Mouse (Mus musculus) midbrain, embryonic 14.5 days (tissue): Measurements from ENCODE around the gene Mgat5. TPM values are rescaled to one million over a fixed set of nuclear protein-coding genes. Genes with fewer than 3 reads are reported as not detected.

ENCODE experiments used
- ATAC-seq: fragments of 200-750 bp; cut with Nextera tagmentation; 2 replicates; pipeline ENCODE4 v1.8.0; 2017; ENCODE audit warnings: moderate number of reproducible peaks, moderate library complexity; ENCODE audit not compliant: low FRiP score, low TSS enrichment
- DNase-seq: peaks from one replicate; pipeline ENCODE4 v3.0.0-alpha.2; 2015
- H3K27ac ChIP-seq: fragments of 300-500 bp; sonication (generic); replicated peaks from 2 replicates; pipeline ENCODE4 v1.5.1; 2014; ENCODE audit warnings: mild to moderate bottlenecking, low read depth, low read length, moderate library complexity
- H3K27me3 ChIP-seq: fragments of 300-500 bp; sonication (generic); 2 replicates; pipeline ENCODE4 v1.6.1; 2014; ENCODE audit warnings: low read length, control low read depth, mixed read lengths; ENCODE audit not compliant: control insufficient read depth, insufficient read depth
- H3K36me3 ChIP-seq: fragments of 300-500 bp; sonication (generic); 2 replicates; pipeline ENCODE4 v1.6.1; 2014; ENCODE audit warnings: low read length, control low read depth; ENCODE audit not compliant: control insufficient read depth, insufficient read depth
- H3K4me1 ChIP-seq: fragments of 300-500 bp; sonication (generic); 2 replicates; pipeline ENCODE4 v1.6.1; 2014; ENCODE audit warnings: mild to moderate bottlenecking, antibody characterized with exemption, low read length, control low read depth; ENCODE audit not compliant: control insufficient read depth, insufficient read depth
- H3K4me2 ChIP-seq: fragments of 300-500 bp; sonication (generic); 2 replicates; pipeline ENCODE4 v1.6.1; 2014; ENCODE audit warnings: mild to moderate bottlenecking, low read length, moderate library complexity
- H3K4me3 ChIP-seq: fragments of 300-500 bp; sonication (generic); replicated peaks from 2 replicates; pipeline ENCODE4 v1.5.1; 2014; ENCODE audit warnings: low read depth, low read length
- H3K9ac ChIP-seq: fragments of 300-500 bp; sonication (generic); replicated peaks from 2 replicates; pipeline ENCODE4 v1.6.1; 2014; ENCODE audit warnings: mild to moderate bottlenecking, low read length, moderate library complexity
- H3K9me3 ChIP-seq: fragments of 300-500 bp; sonication (generic); 2 replicates; pipeline ENCODE4 v1.6.1; 2016; ENCODE audit warnings: low read length, control low read depth, mixed read lengths; ENCODE audit not compliant: control insufficient read depth
- WGBS: fragments of 180-500 bp; shearing (Covaris S2); extraction: QIAGEN DNeasy Blood & Tissue Kit; methylation state at CpG from one replicate; pipeline ENCODE4 v1.1.7; 2014; 5-methylcytosine and 5-hydroxymethylcytosine counted together
- polyA plus RNA-seq: library from polyadenylated mRNA; unstranded; fragments of >200 nt; fragmentation: Nextera tagmentation; extraction: Ambion mirVana; gene quantifications from 2 replicates; pipeline ENCODE4 v1.2.1, GENCODE M21; 2014

Mgat5 gene
- polyA plus RNA-seq, 1 experiment from 2014 or later, result 18.3 TPM

DNA sequence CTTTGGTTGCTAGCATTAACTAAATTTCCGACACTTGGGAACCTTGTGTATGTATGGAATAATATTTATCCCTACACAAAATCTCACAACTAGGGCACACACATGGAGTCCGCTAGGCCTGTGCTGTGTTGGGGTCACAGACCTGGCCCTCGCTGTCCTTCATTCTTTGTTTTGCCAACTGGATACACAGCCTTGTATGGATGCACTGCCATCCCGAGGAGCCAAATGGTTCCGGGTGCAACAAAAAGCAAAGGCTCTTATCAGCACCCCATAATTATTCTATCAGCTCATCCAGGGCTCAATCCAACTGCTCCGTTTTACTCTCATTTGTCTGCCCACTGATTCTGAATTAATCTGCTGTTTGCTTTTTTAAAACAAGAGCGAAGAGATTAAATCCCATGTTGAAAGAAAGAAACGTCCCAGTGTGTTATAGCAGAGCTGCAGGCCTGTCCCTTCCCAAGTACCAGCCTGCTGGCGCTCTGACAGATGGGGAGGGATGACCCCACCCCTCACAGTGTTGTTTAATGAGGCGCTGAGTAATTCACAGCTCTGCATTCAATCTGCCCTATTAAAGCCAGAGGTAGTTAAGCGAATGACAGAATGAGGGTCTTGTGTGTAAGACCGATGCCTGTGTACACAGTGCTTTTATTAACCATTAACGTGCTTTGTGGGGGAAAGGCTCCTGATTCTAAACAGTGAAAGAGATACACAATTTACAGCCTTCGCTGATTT lies 326.2 kb downstream of the Mgat5 start:
- Histone ChIP-seq H3K9me3 (no peaks in the 10 kb centered on the region), H3K4me3 (no peak overlapping the region), H3K27me3 (no peaks in the 10 kb centered on the region), H3K36me3 (no peaks in the 10 kb centered on the region), H3K27ac (peak overlapping the region; percentile 75), H3K9ac (peak overlapping the region; percentile 17; the same call in 1 of the 2 replicates), H3K4me1 (peaks cover 17% of the 10 kb centered on the region), H3K4me2 (no peak overlapping the region)
- DNase-seq (peak; percentile 75), ATAC-seq (peak; percentile 77)
- WGBS, result 24% methylated on average over 14 of the region's 14 CpGs

DNA sequence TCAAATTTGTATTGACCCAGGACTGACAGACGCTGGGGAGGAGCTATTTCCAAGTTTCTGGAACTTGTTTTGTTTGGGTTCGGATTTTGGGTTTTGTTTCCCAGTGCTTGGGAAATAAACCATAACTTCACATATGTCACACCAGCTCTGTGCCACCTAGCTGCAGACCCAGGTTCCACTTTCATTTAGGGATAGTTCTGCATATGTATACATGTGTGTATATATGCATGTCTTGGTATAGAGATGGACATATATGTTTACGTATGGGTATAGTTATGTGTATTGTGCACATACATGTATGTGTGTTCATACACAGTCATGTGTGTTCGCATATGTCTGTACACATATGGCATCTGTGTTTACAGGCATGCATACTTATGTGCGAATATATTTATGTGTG lies 326.9 kb downstream of the Mgat5 start:
- peaks cover 22% of the 10 kb centered on the region for H3K4me1 ChIP-seq

DNA sequence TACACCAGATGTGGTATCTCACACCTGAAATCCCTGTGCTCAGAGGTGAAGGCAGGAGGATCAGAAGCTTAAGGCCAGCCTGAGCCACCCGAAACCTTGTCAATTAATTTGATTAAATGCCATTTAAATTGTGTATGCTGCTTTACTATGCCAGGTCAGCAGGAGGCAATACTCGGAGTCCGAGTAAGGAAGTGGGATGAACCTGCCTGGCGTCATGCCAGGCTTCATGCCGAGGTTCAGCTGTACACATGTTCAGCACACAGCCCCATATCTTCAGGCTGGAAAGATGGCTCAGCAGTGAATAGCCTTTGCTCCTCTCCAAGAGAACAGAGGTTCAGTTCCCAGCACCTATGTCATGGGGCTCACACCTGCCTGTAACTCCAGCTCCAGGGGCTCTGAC lies 331.6 kb downstream of the Mgat5 start:
- DNase-seq (peak; percentile 56), ATAC-seq (peak; percentile 15; the same call in 1 of the 2 replicates)
- H3K27me3 ChIP-seq, result no peaks in the 10 kb centered on the region
- no peak overlapping the region for H3K4me3 ChIP-seq
- 0 out of 2 replicates have a peak, but pooled peaks cover 4% of the 10 kb centered on the region for H3K36me3 ChIP-seq
- no peaks in the 10 kb centered on the region for H3K9me3 ChIP-seq
- WGBS, result 35% methylated on average over 5 of the region's 5 CpGs
- peaks cover 27% of the 10 kb centered on the region for H3K4me1 ChIP-seq
- H3K4me2 ChIP-seq, result peak overlapping the region; percentile 48
- peak overlapping the region; percentile 83 for H3K27ac ChIP-seq
- peak overlapping the region; percentile 43 for H3K9ac ChIP-seq

More for the DNA sequence above, 326.9 kb downstream of the Mgat5 start:
- Histone ChIP-seq H3K9ac (no peak overlapping the region), H3K36me3 (no peaks in the 10 kb centered on the region), H3K9me3 (no peaks in the 10 kb centered on the region), H3K4me2 (no peak overlapping the region), H3K27me3 (no peaks in the 10 kb centered on the region), H3K27ac (peak overlapping the region; percentile 75), H3K4me3 (no peak overlapping the region)
- 84% methylated on average over 5 of the region's 5 CpGs for WGBS
- DNase-seq (no peak), ATAC-seq (no peak)

DNA sequence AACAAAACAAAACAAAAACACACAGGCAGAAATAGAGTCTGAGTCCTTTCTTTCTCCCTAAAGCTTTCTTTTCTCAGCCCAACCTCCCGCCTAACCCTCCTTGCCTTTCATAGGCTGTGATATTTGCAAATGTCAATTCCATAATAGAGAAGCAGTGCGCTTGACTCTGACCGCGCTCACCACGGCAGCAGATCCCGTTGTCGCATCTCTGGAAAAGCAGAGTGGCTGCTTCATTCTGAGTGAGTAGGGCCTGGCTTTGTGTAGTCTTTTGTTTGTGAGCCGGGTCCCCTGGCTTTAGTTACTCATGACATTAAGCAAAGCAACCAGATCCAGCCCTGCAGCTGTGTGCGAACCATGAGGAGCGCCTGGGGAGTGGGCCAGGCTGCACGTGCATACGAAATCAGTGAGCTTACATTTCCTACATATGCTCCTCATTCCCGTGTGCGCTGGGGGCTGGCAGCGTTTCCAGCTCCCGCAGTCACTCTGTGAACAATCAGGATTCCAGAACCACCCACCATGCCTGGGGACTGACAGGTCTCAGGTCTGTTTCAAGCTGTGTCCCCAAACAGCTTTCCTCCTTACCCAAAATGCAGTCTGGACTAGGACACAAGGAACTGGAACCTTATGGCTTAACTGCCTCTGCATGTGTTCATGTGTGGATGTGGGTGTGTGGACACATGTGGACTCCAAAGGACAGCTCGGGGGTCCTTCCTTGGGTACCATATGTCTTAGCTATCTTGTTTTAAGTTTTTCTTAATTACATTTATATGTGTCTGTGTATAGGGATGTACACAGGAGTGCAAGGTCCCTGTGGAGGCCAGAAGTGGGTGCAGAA lies 332.6 kb downstream of the Mgat5 start:
- H3K4me1 ChIP-seq, result peaks cover 27% of the 10 kb centered on the region
- H3K27ac ChIP-seq, result peak overlapping the region; percentile 83
- DNase-seq, result peak; percentile 83

More for the DNA sequence above, 332.6 kb downstream of the Mgat5 start:
- Histone ChIP-seq H3K9me3 (no peaks in the 10 kb centered on the region), H3K27me3 (no peaks in the 10 kb centered on the region), H3K4me3 (peak overlapping the region; percentile 2), H3K36me3 (0 out of 2 replicates have a peak, but pooled peaks cover 5% of the 10 kb centered on the region), H3K4me2 (peak overlapping the region; percentile 48), H3K9ac (peak overlapping the region; percentile 43)
- peak; percentile 89 for ATAC-seq
- WGBS, result 4% methylated on average over 17 of the region's 17 CpGs
